Mouse (Mus musculus) spleen, embryonic (tissue): ENCODE data around the gene Samd1.

Source experiments
- CTCF ChIA-PET: fragments of 350-600 bp; sonication (Branson Sonifier 250); formaldehyde crosslinking; loops from one replicate; lab custom pipeline; 2022; lab: Charles Lee

Gene Samd1

DNA sequence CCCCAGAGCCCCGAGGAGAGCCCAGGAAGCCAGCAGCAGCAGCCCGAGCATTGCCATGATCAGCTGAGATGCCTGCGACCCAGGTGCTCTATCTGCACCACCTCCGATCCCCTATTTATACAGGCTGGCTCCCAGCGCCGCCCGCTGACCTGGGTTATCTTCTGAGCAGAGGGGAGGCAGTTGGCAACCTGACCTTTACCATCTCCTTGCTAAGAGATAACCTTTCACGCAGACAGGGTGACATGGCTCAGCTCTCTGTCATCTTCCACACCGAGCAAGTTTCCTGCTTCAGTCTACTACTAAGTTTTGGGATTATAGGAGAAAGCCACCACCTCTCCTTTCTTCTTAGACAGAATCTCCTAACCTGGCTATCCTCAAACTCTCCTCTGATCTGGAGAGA, 47.4 kb downstream of the Samd1 start, which contains the start of gene Rln3:
Gene Rln3, minus strand, starts transcription at position 101 of the 400 bp plus-strand sequence.
- CTCF ChIA-PET = interaction anchor here (0.6 kb wide), 1 partner anchor 1256 kb away, joined by 5 read pairs; no protein-coding TSS in a partner anchor

DNA sequence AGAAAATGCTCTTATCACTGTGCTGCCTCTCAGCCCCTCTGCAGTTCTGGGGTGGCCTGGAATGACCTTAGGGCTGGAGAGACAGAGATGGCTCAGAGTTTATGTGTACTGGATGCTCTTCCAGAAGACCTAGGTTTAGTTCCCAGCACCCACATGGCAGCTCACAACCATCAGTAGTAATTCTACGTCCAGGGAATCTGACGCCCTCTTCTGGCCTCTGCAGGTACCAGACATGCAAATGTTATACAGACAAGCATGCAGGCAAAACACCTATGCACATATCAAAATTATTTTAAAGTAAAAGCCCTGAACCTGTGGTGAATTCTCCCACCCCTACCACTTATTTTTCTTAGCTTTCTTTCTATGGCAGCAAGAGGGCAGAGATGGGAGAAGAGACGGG, 49.0 kb downstream of the Samd1 start:
- CTCF ChIA-PET = interaction anchor here (0.6 to 1.0 kb wide), 3 partner anchors 8 to 324 kb away, joined by 3 to 5 read pairs (median 3); no protein-coding TSS in a partner anchor

DNA sequence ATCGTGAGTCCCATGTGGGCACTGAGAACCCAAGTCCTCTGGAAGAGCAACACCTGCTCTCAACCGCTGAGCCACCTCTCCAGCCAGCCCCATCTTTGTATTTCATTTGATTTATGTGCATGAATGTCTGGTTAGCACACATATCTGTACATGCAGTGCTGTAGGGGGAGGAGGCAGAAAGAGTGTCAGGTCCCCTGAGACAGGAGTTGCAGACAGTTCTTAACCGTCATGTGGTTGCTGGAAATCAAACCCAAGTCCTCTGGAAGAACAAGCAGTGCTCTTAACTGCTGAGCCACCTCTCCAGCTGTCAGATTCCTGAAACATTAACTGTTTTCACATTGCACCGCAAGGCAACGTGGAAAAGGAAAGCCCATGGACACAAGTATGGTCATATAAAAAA, 50.7 kb downstream of the Samd1 start:
- CTCF ChIA-PET = no interaction called here
